ENCODE assay signal across 7 mouse cellular contexts in genomic region chr10:126935556-126936381, GRCm38 (mm10). TPM values are rescaled to one million over a fixed set of nuclear protein-coding genes. Genes with fewer than 3 reads are reported as not detected.
DNase-seq lines count a peak whose midpoint lies in the region; ATAC-seq and TF ChIP-seq lines count a peak whose summit lies in the region.

No protein-coding gene starts in this region.

- WGBS in lung, embryonic 15.5 days, result 38% methylated on average over 18 of the region's 18 CpGs
- WGBS in stomach, embryonic 16.5 days, result 29% methylated on average over 18 of the region's 18 CpGs
- 43% methylated on average over 18 of the region's 18 CpGs for WGBS in cerebellum, adult 2 months

- DNase-seq in lung, postnatal 25 days (ENCODE audit: low spot score), result no peak
- peak; percentile 54 for DNase-seq in fibroblast of lung, adult 2 months (ENCODE audit: low read depth)
- DNase-seq in left cerebral cortex, postnatal 14 days (ENCODE audit: low spot score in 2 of 2), result peak; percentile 62 to 83
- no peak for DNase-seq in embryo, embryonic 10.5 days (ENCODE audit: low spot score)
- DNase-seq in cerebellum, adult 2 months, result no peak

- peak overlapping the region; percentile 55 for H3K27ac ChIP-seq in lung, embryonic 15.5 days
- H3K27ac ChIP-seq in stomach, embryonic 16.5 days (ENCODE audit: low read length), result peak overlapping the region; percentile 94
- no peak overlapping the region for H3K27ac ChIP-seq in cerebellum, adult 2 months (ENCODE audit: insufficient read depth, low read length)

- intact Hi-C loops in left cerebral cortex, postnatal 14 days (cut with DNase I), result no loop called here

- H3K9ac ChIP-seq in lung, embryonic 15.5 days, result no peak overlapping the region
- H3K9ac ChIP-seq in stomach, embryonic 16.5 days (ENCODE audit: low read length), result peak overlapping the region; percentile 65

- H3K4me1 ChIP-seq in lung, embryonic 15.5 days, result peaks cover 27% of the 10 kb centered on the region
- peaks cover 29% of the 10 kb centered on the region for H3K4me1 ChIP-seq in stomach, embryonic 16.5 days (ENCODE audit: control insufficient read depth, insufficient read depth, low read length)
- peaks cover 5% of the 10 kb centered on the region; the same call in 1 of the 2 replicates for H3K4me1 ChIP-seq in cerebellum, adult 2 months (ENCODE audit: control insufficient read depth, insufficient read depth, low read length)

- H3K4me2 ChIP-seq in lung, embryonic 15.5 days, result no peak overlapping the region
- H3K4me2 ChIP-seq in stomach, embryonic 16.5 days (ENCODE audit: low read depth, low read length), result peak overlapping the region; percentile 26

- H3K27me3 ChIP-seq in lung, embryonic 15.5 days, result no peaks in the 10 kb centered on the region
- no peaks in the 10 kb centered on the region for H3K27me3 ChIP-seq in stomach, embryonic 16.5 days (ENCODE audit: control insufficient read depth, insufficient read depth, low read length)
- no peaks in the 10 kb centered on the region for H3K27me3 ChIP-seq in cerebellum, adult 2 months (ENCODE audit: control insufficient read depth, insufficient read depth, low read length)

- ATAC-seq in lung, embryonic 15.5 days (ENCODE audit: borderline replicate concordance, extremely low read depth, low FRiP score, low TSS enrichment), result no peak
- ATAC-seq in stomach, embryonic 16.5 days (ENCODE audit: insufficient read depth, low FRiP score), result peak; percentile 26; the same call in 1 of the 2 replicates

- H3K9me3 ChIP-seq in lung, embryonic 15.5 days, result no peaks in the 10 kb centered on the region
- 0 out of 2 replicates have a peak, but pooled peaks cover 6% of the 10 kb centered on the region for H3K9me3 ChIP-seq in stomach, embryonic 16.5 days (replicated peaks; ENCODE audit: control insufficient read depth, low read length)

- no peak for TF ChIP-seq POLR2A in cerebellum, adult 2 months (IDR thresholded peaks at IDR 0.05; ENCODE audit: borderline replicate concordance, insufficient read depth, low read length)

- no peaks in the 10 kb centered on the region for H3K36me3 ChIP-seq in lung, embryonic 15.5 days
- H3K36me3 ChIP-seq in stomach, embryonic 16.5 days (ENCODE audit: control insufficient read depth, insufficient read depth, low read length), result no peaks in the 10 kb centered on the region

- no peak overlapping the region for H3K4me3 ChIP-seq in lung, embryonic 15.5 days
- no peak overlapping the region for H3K4me3 ChIP-seq in stomach, embryonic 16.5 days (replicated peaks; ENCODE audit: low read length)
- H3K4me3 ChIP-seq in cerebellum, adult 2 months (replicated peaks; ENCODE audit: insufficient read depth, low read depth, low read length), result no peak overlapping the region

- TF ChIP-seq CTCF in cerebellum, adult 2 months (IDR thresholded peaks at IDR 0.05; ENCODE audit: borderline replicate concordance, insufficient read depth, low read depth, low read length), result no peak

RNA-seq across cellular contexts. Expression of gene Atp23, which starts 34.6 kb away (rescaled TPM):
- polyA plus RNA-seq in lung, embryonic 15.5 days (2015; fragmentation: Nextera tagmentation; extraction: Ambion mirVana), result 16.2 and 18.7 TPM in 2 replicates
- total RNA-seq in left cerebral cortex, postnatal 14 days (2021), result 10 to 100 TPM in 1 of 2 experiments, 1 to 10 TPM in 1; 7.7 to 11.3 TPM
- polyA plus RNA-seq in stomach, embryonic 16.5 days (2015; fragmentation: Nextera tagmentation; extraction: Ambion mirVana), result 11.7 and 12.0 TPM in 2 replicates
- polyA plus RNA-seq in cerebellum, adult 2 months (2012; rRNA removed), result 10.2 and 10.4 TPM in 2 replicates

RNA-seq across cellular contexts. Expression of gene Ctdsp2, which starts 42.7 kb away (rescaled TPM):
- polyA plus RNA-seq in lung, embryonic 15.5 days (2015; fragmentation: Nextera tagmentation; extraction: Ambion mirVana), result 68.6 and 73.1 TPM in 2 replicates
- 10 to 100 TPM; 69.6 to 75.1 TPM for total RNA-seq in left cerebral cortex, postnatal 14 days (2021)
- 49.4 and 53.4 TPM in 2 replicates for polyA plus RNA-seq in stomach, embryonic 16.5 days (2015; fragmentation: Nextera tagmentation; extraction: Ambion mirVana)
- polyA plus RNA-seq in cerebellum, adult 2 months (2012; rRNA removed), result 96.2 and 101 TPM in 2 replicates

Comparison
In these comparisons a context has a peak if more than half of its experiments do, and no peak if none do; other contexts are left out.
1. DNase-seq: peak in fibroblast of lung, adult 2 months (single experiment) and left cerebral cortex, postnatal 14 days (2 of 2); none in lung, postnatal 25 days (single experiment), embryo, embryonic 10.5 days (single experiment) and cerebellum, adult 2 months (0 of 2).